Mouse (Mus musculus): Measurements from ENCODE around the gene Gspt2. TPM values are rescaled to one million over a fixed set of nuclear protein-coding genes. Genes with fewer than 3 reads are reported as not detected.
A peak's percentile ranks its signal among the peaks of the same experiment; 100 is the strongest.
"Not testable (repeated sequence)": the region's sequence is repeated elsewhere in the genome, so short reads cannot be mapped to it uniquely, and the experiment has no call there.

Gspt2 gene
- 5.1 and 5.8 TPM in 2 replicates for polyA plus RNA-seq (2015; fragmentation: Nextera tagmentation; extraction: Ambion mirVana)

- no peaks in the 10 kb centered on the region for H3K4me1 ChIP-seq
- peak within 1 kb of the TSS; percentile 64 for H3K4me2 ChIP-seq
- no peaks in the 10 kb centered on the region for H3K9me3 ChIP-seq (replicated peaks)
- 25% methylated on average over 52 of the region's 53 CpGs for WGBS
- H3K27me3 ChIP-seq = peaks cover 56% of the 10 kb centered on the region
- H3K36me3 ChIP-seq = no peaks in the 10 kb centered on the region
- H3K9ac ChIP-seq = peak within 1 kb of the TSS; percentile 49
- H3K4me3 ChIP-seq (replicated peaks) = peak within 1 kb of the TSS; percentile 66
- no peak within 1 kb of the TSS for H3K27ac ChIP-seq
- peak; percentile 89 for ATAC-seq (replicated peaks; ENCODE audit: low FRiP score)
Measured at GRCm38 (mm10) chrX:94635961-94636563, at the start of gene Gspt2. Gene Gspt2, plus strand, starts transcription at chrX:94636069.

GRCm38 (mm10) chrX:94624835-94625803 lies 10.8 kb upstream of the Gspt2 start:
- no peaks in the 10 kb centered on the region for H3K4me1 ChIP-seq
- WGBS = 38% methylated on average over 13 of the region's 13 CpGs

GRCm38 (mm10) chrX:94636911-94637310 lies 1.0 kb downstream of the Gspt2 start:
- no peak overlapping the region for H3K27ac ChIP-seq
- no peaks in the 10 kb centered on the region for H3K9me3 ChIP-seq (replicated peaks)
- 71% methylated on average over 8 of the region's 8 CpGs for WGBS
- H3K27me3 ChIP-seq = peaks cover 59% of the 10 kb centered on the region
- no peaks in the 10 kb centered on the region for H3K4me1 ChIP-seq
- ATAC-seq (replicated peaks; ENCODE audit: low FRiP score) = no peak
- no peaks in the 10 kb centered on the region for H3K36me3 ChIP-seq
- peak overlapping the region; percentile 66 for H3K4me3 ChIP-seq (replicated peaks)
- peak overlapping the region; percentile 64 for H3K4me2 ChIP-seq
- no peak overlapping the region for H3K9ac ChIP-seq

More at GRCm38 (mm10) chrX:94624835-94625803, 10.8 kb upstream of the Gspt2 start:
- ATAC-seq (replicated peaks; ENCODE audit: low FRiP score) = peak; percentile 90
- H3K4me2 ChIP-seq = peak overlapping the region; percentile 39
- H3K9ac ChIP-seq = no peak overlapping the region
- peaks cover 27% of the 10 kb centered on the region for H3K27me3 ChIP-seq
- H3K9me3 ChIP-seq (replicated peaks) = no peaks in the 10 kb centered on the region
- no peak overlapping the region; the same call in 1 of the 2 replicates for H3K4me3 ChIP-seq (replicated peaks)
- no peaks in the 10 kb centered on the region for H3K36me3 ChIP-seq
- H3K27ac ChIP-seq = no peak overlapping the region

- H3K4me2 ChIP-seq = no peak overlapping the region
- no peak for ATAC-seq (replicated peaks; ENCODE audit: low FRiP score)
- H3K4me3 ChIP-seq (replicated peaks) = no peak overlapping the region
- no peak overlapping the region for H3K9ac ChIP-seq
- H3K36me3 ChIP-seq = no peaks in the 10 kb centered on the region
- peaks cover 19% of the 10 kb centered on the region for H3K27me3 ChIP-seq
- no peaks in the 10 kb centered on the region for H3K4me1 ChIP-seq
- no peak overlapping the region for H3K27ac ChIP-seq
- H3K9me3 ChIP-seq (replicated peaks) = no peaks in the 10 kb centered on the region
Measured at GRCm38 (mm10) chrX:94648541-94648940, 12.7 kb downstream of the Gspt2 start.

GRCm38 (mm10) chrX:94657734-94658133 lies 21.9 kb downstream of the Gspt2 start:
- no peak overlapping the region for H3K27ac ChIP-seq
- 46% methylated on average over 2 of the region's 2 CpGs for WGBS
- no peak for ATAC-seq (replicated peaks; ENCODE audit: low FRiP score)

GRCm38 (mm10) chrX:94670814-94671213 lies 34.9 kb downstream of the Gspt2 start:
- no peaks in the 10 kb centered on the region for H3K4me1 ChIP-seq
- H3K9ac ChIP-seq = no peak overlapping the region
- no peak for ATAC-seq (replicated peaks; ENCODE audit: low FRiP score)
- H3K9me3 ChIP-seq (replicated peaks) = no peaks in the 10 kb centered on the region
- H3K4me3 ChIP-seq (replicated peaks) = no peak overlapping the region
- no peak overlapping the region for H3K27ac ChIP-seq
- H3K27me3 ChIP-seq = peaks cover 11% of the 10 kb centered on the region; the same call in 1 of the 2 replicates
- no peak overlapping the region for H3K4me2 ChIP-seq
- H3K36me3 ChIP-seq = no peaks in the 10 kb centered on the region
- 76% methylated on average over 4 of the region's 4 CpGs for WGBS

More at GRCm38 (mm10) chrX:94657734-94658133, 21.9 kb downstream of the Gspt2 start:
- H3K9ac ChIP-seq = no peak overlapping the region
- no peaks in the 10 kb centered on the region for H3K4me1 ChIP-seq
- H3K27me3 ChIP-seq = peaks cover 19% of the 10 kb centered on the region
- H3K4me3 ChIP-seq (replicated peaks) = no peak overlapping the region
- H3K9me3 ChIP-seq (replicated peaks) = no peaks in the 10 kb centered on the region
- H3K36me3 ChIP-seq = no peaks in the 10 kb centered on the region
- no peak overlapping the region for H3K4me2 ChIP-seq

GRCm38 (mm10) chrX:94674977-94675376 lies 39.1 kb downstream of the Gspt2 start:
- ATAC-seq (replicated peaks; ENCODE audit: low FRiP score) = no peak
- Histone ChIP-seq H3K36me3 (no peaks in the 10 kb centered on the region), H3K27ac (no peak overlapping the region), H3K27me3 (peaks cover 8% of the 10 kb centered on the region; the same call in 1 of the 2 replicates), H3K4me3 (replicated peaks) (no peak overlapping the region), H3K9me3 (replicated peaks) (no peaks in the 10 kb centered on the region), H3K4me1 (no peaks in the 10 kb centered on the region), H3K9ac (no peak overlapping the region), H3K4me2 (no peak overlapping the region)
- 50% methylated on average over 4 of the region's 4 CpGs for WGBS

- not testable (repeated sequence) for H3K4me3 ChIP-seq (replicated peaks); H3K9ac ChIP-seq; H3K4me1 ChIP-seq; H3K9me3 ChIP-seq (replicated peaks); ATAC-seq (replicated peaks; ENCODE audit: low FRiP score); H3K27me3 ChIP-seq; H3K27ac ChIP-seq; H3K36me3 ChIP-seq; H3K4me2 ChIP-seq
- no CpG with 5 or more reads among the region's 2 CpGs for WGBS
Measured at GRCm38 (mm10) chrX:94681581-94681980, 45.7 kb downstream of the Gspt2 start.

GRCm38 (mm10) chrX:94689593-94689992 lies 53.7 kb downstream of the Gspt2 start:
- not testable (repeated sequence) for H3K27ac ChIP-seq; H3K4me2 ChIP-seq; H3K4me3 ChIP-seq (replicated peaks); H3K9ac ChIP-seq; H3K36me3 ChIP-seq; H3K27me3 ChIP-seq; H3K9me3 ChIP-seq (replicated peaks); H3K4me1 ChIP-seq
- ATAC-seq (replicated peaks; ENCODE audit: low FRiP score) = peak; percentile 67; the same call in 1 of the 2 replicates
- 77% methylated on average over 5 of the region's 5 CpGs for WGBS

Other genes with a start within 250 kb of the Gspt2 start
- 579 and 609 TPM in 2 replicates for gene Maged1, start 93.9 kb upstream of the Gspt2 start, polyA plus RNA-seq (2015; fragmentation: Nextera tagmentation; extraction: Ambion mirVana)
- 1.4 and 1.7 TPM in 2 replicates for gene Zxdb, start 88.5 kb downstream of the Gspt2 start, polyA plus RNA-seq (2015; fragmentation: Nextera tagmentation; extraction: Ambion mirVana)

Measured in kidney, embryonic 15.5 days (tissue).